Mouse (Mus musculus): Measurements from ENCODE around the gene Rad51b. TPM values are rescaled to one million over a fixed set of nuclear protein-coding genes. Genes with fewer than 3 reads are reported as not detected.

Gene Rad51b
- polyA plus RNA-seq, 1 experiment from 2014 or later, result 8.7 TPM

- Histone ChIP-seq H3K4me2 (no peak overlapping the region), H3K27ac (peak overlapping the region; percentile 69), H3K9ac (no peak overlapping the region), H3K4me3 (replicated peaks) (no peak overlapping the region), H3K9me3 (no peaks in the 10 kb centered on the region), H3K4me1 (peaks cover 35% of the 10 kb centered on the region), H3K27me3 (replicated peaks) (no peaks in the 10 kb centered on the region), H3K36me3 (no peaks in the 10 kb centered on the region)
- WGBS, result 30% methylated on average over 8 of the region's 8 CpGs
- peak; percentile 54; the same call in 1 of the 2 replicates for ATAC-seq (ENCODE audit: insufficient read depth, low FRiP score, low read depth)
Observed at GRCm38 (mm10) chr12:79804776-79805524, 507.9 kb downstream of the Rad51b start.

- Histone ChIP-seq H3K27ac (peak overlapping the region; percentile 48; the same call in 1 of the 2 replicates), H3K36me3 (no peaks in the 10 kb centered on the region), H3K9ac (no peak overlapping the region), H3K4me3 (replicated peaks) (no peak overlapping the region), H3K4me2 (no peak overlapping the region), H3K27me3 (replicated peaks) (no peaks in the 10 kb centered on the region), H3K4me1 (peaks cover 47% of the 10 kb centered on the region), H3K9me3 (no peaks in the 10 kb centered on the region)
- no peak for ATAC-seq (ENCODE audit: insufficient read depth, low FRiP score, low read depth)
- 78% methylated on average over 4 of the region's 4 CpGs for WGBS
Observed at GRCm38 (mm10) chr12:79806990-79807389, 509.9 kb downstream of the Rad51b start.

DNA sequence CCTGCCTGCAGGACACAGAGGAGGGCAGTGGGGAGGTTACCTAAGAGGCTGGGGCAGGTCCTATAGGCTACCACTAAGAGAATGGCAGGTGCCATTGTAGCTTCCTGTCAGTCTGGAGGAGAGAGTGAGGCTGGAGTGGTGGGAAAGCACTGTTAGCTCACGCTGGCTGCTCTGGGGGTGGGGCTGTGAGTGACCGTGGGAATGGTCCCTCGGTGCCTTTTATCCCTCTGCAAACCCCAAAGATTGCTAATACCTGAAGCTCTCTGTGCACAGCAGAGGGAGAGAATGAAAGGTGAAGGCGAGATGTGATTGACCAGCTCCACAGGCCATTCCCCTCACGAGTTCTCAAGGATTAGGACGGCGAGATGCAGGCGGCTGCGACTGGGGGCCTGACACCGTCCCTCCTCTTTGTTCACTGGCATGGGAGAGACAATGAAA is 510.3 kb downstream of the Rad51b start:
- Histone ChIP-seq H3K4me3 (replicated peaks) (no peak overlapping the region), H3K36me3 (no peaks in the 10 kb centered on the region), H3K27ac (peak overlapping the region; percentile 48; the same call in 1 of the 2 replicates), H3K9ac (no peak overlapping the region), H3K4me2 (no peak overlapping the region), H3K9me3 (no peaks in the 10 kb centered on the region), H3K4me1 (peaks cover 47% of the 10 kb centered on the region), H3K27me3 (replicated peaks) (no peaks in the 10 kb centered on the region)
- WGBS, result 37% methylated on average over 10 of the region's 10 CpGs
- ATAC-seq (ENCODE audit: insufficient read depth, low FRiP score, low read depth), result no peak

DNA sequence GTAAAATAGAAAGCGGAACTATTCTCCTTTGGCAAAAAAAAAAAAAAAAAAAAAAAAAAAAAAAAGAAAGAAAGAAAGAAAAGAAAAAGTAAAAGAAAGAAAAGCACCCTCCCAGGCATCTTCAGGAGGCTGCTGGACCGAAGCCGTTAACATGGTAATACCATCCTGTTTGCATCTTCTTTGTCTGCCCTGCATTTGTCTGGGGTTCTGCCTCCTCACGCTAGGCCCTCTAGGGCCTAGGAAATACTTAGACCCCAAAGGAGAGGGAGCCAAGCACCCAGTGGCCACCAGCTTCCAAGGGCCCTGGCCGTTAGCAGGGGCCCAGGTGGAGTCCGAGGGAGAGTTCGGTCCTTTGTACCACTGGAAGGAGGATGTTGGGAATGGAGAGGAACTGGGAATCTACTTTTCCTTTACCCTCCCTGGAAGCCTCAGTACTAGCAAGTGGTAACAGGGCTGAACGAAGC is 510.9 kb downstream of the Rad51b start:
- Histone ChIP-seq H3K4me1 (peaks cover 47% of the 10 kb centered on the region), H3K36me3 (no peaks in the 10 kb centered on the region), H3K27ac (0 out of 2 replicates have a peak overlapping the region, but pooled peaks have one; percentile 51), H3K9ac (no peak overlapping the region), H3K4me2 (no peak overlapping the region), H3K27me3 (replicated peaks) (no peaks in the 10 kb centered on the region), H3K4me3 (replicated peaks) (no peak overlapping the region), H3K9me3 (no peaks in the 10 kb centered on the region)
- WGBS, result 87% methylated on average over 8 of the region's 8 CpGs
- ATAC-seq (ENCODE audit: insufficient read depth, low FRiP score, low read depth), result no peak

GRCm38 (mm10) chr12:79808426-79809398 is 511.6 kb downstream of the Rad51b start:
- no peak overlapping the region for H3K4me3 ChIP-seq (replicated peaks)
- H3K4me2 ChIP-seq, result no peak overlapping the region
- H3K27ac ChIP-seq, result peak overlapping the region; percentile 51; the same call in 1 of the 2 replicates
- WGBS, result 83% methylated on average over 18 of the region's 18 CpGs
- H3K36me3 ChIP-seq, result no peaks in the 10 kb centered on the region
- H3K9ac ChIP-seq, result no peak overlapping the region
- no peaks in the 10 kb centered on the region for H3K9me3 ChIP-seq
- no peak for ATAC-seq (ENCODE audit: insufficient read depth, low FRiP score, low read depth)
- H3K4me1 ChIP-seq, result peaks cover 47% of the 10 kb centered on the region
- H3K27me3 ChIP-seq (replicated peaks), result no peaks in the 10 kb centered on the region

- no peaks in the 10 kb centered on the region for H3K36me3 ChIP-seq
- WGBS, result 79% methylated on average over 5 of the region's 5 CpGs
- no peak overlapping the region for H3K9ac ChIP-seq
- H3K27me3 ChIP-seq (replicated peaks), result no peaks in the 10 kb centered on the region
- H3K27ac ChIP-seq, result peak overlapping the region; percentile 8; the same call in 1 of the 2 replicates
- H3K4me2 ChIP-seq, result no peak overlapping the region
- no peaks in the 10 kb centered on the region for H3K9me3 ChIP-seq
- H3K4me1 ChIP-seq, result peaks cover 43% of the 10 kb centered on the region
- H3K4me3 ChIP-seq (replicated peaks), result no peak overlapping the region
- no peak for ATAC-seq (ENCODE audit: insufficient read depth, low FRiP score, low read depth)
Observed at GRCm38 (mm10) chr12:79809518-79809917, 512.4 kb downstream of the Rad51b start.

DNA sequence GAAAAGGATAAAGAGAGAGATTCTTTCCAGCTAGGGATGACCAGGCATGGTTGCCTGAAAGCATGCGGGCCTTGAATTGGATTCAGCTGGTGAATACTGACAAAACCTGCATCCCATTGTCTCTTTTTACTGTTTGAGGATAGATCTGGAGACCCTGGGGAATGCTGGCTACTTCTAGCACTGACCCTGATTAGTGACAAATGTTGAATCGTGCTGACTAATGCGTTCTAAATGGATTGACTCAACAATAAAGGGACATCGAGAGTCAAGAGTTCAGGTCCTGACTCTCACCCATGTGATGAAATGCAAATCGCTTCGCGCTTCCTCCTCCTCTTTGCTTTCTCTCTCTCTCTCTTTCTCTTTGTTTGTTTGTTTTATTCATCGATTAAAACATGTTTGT is 515.3 kb downstream of the Rad51b start:
- Histone ChIP-seq H3K27me3 (replicated peaks) (no peaks in the 10 kb centered on the region), H3K4me1 (peaks cover 19% of the 10 kb centered on the region), H3K4me3 (replicated peaks) (no peak overlapping the region), H3K9me3 (no peaks in the 10 kb centered on the region), H3K9ac (no peak overlapping the region), H3K4me2 (no peak overlapping the region), H3K36me3 (no peaks in the 10 kb centered on the region), H3K27ac (no peak overlapping the region)
- WGBS, result 77% methylated on average over 8 of the region's 8 CpGs
- ATAC-seq (ENCODE audit: insufficient read depth, low FRiP score, low read depth), result no peak

- no peak overlapping the region for H3K4me2 ChIP-seq
- WGBS, result 78% methylated on average over 18 of the region's 18 CpGs
- H3K9ac ChIP-seq, result no peak overlapping the region
- no peaks in the 10 kb centered on the region for H3K9me3 ChIP-seq
- ATAC-seq (ENCODE audit: insufficient read depth, low FRiP score, low read depth), result no peak
- H3K4me3 ChIP-seq (replicated peaks), result no peak overlapping the region
- peaks cover 17% of the 10 kb centered on the region; the same call in 1 of the 2 replicates for H3K4me1 ChIP-seq
- H3K36me3 ChIP-seq, result no peaks in the 10 kb centered on the region
- H3K27me3 ChIP-seq (replicated peaks), result no peaks in the 10 kb centered on the region
- no peak overlapping the region for H3K27ac ChIP-seq
Observed at GRCm38 (mm10) chr12:79812838-79813563, 515.9 kb downstream of the Rad51b start.

DNA sequence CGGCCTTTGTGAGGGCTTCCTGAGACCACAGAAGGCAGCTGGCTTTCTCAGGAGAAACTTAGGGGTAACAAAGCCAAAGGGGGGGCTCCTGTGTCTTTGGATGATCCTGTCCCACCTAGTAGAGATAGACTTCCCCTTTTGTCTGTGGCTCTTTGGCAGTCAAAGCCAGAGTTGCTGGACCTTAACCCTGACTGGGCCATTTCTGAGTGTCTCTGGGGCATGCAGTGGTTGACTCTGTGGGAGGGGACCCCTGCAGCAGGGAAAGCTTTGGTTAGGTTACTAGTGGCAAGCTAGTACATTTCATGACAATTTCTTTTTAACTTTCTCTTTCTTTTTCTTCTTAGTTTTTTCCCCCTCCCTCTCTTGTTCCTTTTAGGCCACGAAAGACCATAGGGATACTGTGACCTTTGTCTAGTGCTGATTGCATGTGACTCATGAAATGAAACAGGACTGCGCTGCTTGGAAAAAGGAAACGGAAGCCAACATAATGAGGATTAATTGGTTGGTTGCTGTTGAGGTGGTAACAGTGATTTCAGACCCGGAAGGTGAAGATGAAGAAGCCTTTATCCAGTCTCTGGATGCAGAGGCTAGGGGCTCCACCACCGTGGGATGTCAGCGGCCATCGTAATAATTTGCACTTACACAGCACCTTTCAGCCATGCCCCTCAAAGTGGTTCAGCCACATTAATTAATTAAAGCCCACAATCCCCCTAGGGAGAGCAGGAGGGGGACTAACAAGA is 516.7 kb downstream of the Rad51b start:
- no peak overlapping the region for H3K4me2 ChIP-seq
- ATAC-seq (ENCODE audit: insufficient read depth, low FRiP score, low read depth), result no peak

DNA sequence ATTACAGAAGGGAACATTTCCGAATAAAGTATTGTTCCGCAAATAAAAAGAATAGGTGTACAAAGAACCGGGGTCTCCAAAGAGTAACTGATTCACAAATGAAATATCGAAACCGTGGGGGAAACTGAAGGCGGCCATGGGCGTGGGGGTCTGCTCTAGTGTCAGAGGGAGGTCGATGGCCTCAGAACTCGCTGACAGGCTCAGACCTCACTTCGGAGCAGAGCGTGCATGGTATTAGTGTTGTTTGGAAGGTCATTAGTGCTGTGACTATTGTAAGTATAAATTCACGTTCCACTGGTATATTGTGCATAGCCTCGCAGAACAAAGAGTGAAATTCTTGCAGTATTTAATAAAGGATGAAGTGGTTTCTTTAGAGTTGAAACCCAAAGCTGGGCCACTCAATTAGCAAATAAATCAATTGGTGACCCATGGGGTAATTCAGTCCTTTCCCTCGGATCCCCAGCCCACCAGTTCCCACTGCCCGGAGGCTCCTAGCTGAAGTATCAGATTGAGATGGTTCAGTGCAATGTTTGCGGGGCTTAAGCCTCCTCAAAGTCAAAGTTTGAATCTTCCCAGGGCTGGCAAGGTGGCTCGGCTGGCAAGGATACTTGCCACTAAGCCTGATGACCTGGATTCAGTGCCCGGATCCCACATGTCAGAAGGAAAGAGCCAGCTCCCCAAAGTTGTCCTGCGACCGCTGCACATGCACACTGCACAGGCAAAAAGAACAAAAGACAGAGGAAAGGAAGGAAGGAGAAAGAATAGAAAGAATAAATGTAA is 517.4 kb downstream of the Rad51b start:
- H3K36me3 ChIP-seq, result no peaks in the 10 kb centered on the region
- no peak overlapping the region for H3K4me2 ChIP-seq
- ATAC-seq (ENCODE audit: insufficient read depth, low FRiP score, low read depth), result no peak
- no peak overlapping the region for H3K4me3 ChIP-seq (replicated peaks)
- no peak overlapping the region for H3K9ac ChIP-seq
- no peak overlapping the region for H3K27ac ChIP-seq
- H3K27me3 ChIP-seq (replicated peaks), result no peaks in the 10 kb centered on the region
- 79% methylated on average over 20 of the region's 20 CpGs for WGBS
- H3K9me3 ChIP-seq, result no peaks in the 10 kb centered on the region
- H3K4me1 ChIP-seq, result peaks cover 17% of the 10 kb centered on the region

More for the DNA sequence above, 516.7 kb downstream of the Rad51b start:
- Histone ChIP-seq H3K36me3 (no peaks in the 10 kb centered on the region), H3K9ac (no peak overlapping the region), H3K9me3 (no peaks in the 10 kb centered on the region), H3K4me3 (replicated peaks) (no peak overlapping the region), H3K4me1 (peaks cover 16% of the 10 kb centered on the region; the same call in 1 of the 2 replicates), H3K27ac (no peak overlapping the region), H3K27me3 (replicated peaks) (no peaks in the 10 kb centered on the region)
- WGBS, result 70% methylated on average over 8 of the region's 8 CpGs

Data from stomach, embryonic 15.5 days (tissue).